Mouse (Mus musculus): ENCODE data around the gene Tas1r1. TPM values are rescaled to one million over a fixed set of nuclear protein-coding genes. Genes with fewer than 3 reads are reported as not detected.

The Tas1r1 gene
- polyA plus RNA-seq, 1 experiment from 2014 or later: 1.5 TPM

DNA sequence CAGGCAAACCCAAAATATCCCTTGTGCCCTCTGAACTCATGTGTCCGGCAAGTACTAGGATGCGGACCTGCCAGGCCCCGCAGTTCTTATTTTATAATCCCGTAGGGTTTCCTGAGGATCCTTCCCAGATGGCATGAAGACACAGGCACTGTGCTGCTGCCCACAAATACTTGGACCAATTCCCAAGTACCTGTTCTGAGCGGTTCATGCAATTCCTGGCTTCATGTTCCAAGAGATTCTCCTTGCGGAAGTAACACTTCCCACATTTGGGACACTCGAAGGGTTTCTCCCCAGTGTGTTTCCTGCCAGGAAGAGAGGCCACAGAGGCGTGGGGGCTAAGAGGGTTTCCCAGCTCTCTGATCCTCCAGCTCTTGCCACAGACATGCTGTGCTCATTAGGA lies 15.9 kb downstream of the Tas1r1 start:
- no peak for ATAC-seq (ENCODE audit: low read depth)
- H3K4me3 ChIP-seq (ENCODE audit: low read depth, low read length): no peak overlapping the region
- peaks cover 57% of the 10 kb centered on the region for H3K36me3 ChIP-seq (ENCODE audit: control insufficient read depth, insufficient read depth, low read length)
- no peaks in the 10 kb centered on the region for H3K9me3 ChIP-seq (ENCODE audit: control insufficient read depth, low read length)
- no peak overlapping the region for H3K9ac ChIP-seq (ENCODE audit: low read depth, low read length)
- no peak overlapping the region for H3K27ac ChIP-seq (replicated peaks; ENCODE audit: low read depth, low read length)
- no peak overlapping the region for H3K4me2 ChIP-seq (ENCODE audit: low read depth, low read length)
- H3K27me3 ChIP-seq (replicated peaks; ENCODE audit: control insufficient read depth, insufficient read depth, low read length): no peaks in the 10 kb centered on the region
- DNase-seq (ENCODE audit: low spot score): no peak
- 86% methylated on average over 8 of the region's 8 CpGs for WGBS
- H3K4me1 ChIP-seq (ENCODE audit: control insufficient read depth, insufficient read depth, low read length): peaks cover 16% of the 10 kb centered on the region

DNA sequence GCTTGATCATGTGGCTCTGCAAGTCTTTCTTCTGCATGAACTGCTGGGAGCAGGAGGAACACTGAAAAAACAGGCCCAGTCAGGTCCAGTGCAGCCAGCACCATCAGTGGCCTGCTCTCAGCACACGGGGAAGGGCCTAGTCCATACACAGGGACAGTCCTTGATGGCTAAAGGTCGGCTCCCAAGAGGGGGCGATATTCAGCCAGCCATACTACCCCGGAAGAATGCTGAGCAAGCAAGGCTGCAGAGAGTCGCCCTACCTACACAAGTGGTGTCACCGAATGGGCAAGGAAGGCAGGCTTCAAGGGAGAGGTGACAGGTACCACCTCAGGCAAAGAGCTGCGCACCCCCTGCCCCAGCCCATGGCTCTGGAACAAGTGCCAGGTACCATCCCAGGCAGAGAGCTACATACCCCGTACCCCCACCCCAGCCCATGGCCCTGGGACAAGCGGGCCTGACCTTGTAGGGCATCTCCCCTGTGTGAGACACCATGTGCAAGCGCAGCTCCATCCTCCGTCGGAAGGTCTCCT lies 16.7 kb downstream of the Tas1r1 start:
- Histone ChIP-seq H3K27ac (replicated peaks; ENCODE audit: low read depth, low read length) (no peak overlapping the region), H3K9me3 (ENCODE audit: control insufficient read depth, low read length) (no peaks in the 10 kb centered on the region), H3K36me3 (ENCODE audit: control insufficient read depth, insufficient read depth, low read length) (peaks cover 58% of the 10 kb centered on the region), H3K9ac (ENCODE audit: low read depth, low read length) (no peak overlapping the region), H3K4me3 (ENCODE audit: low read depth, low read length) (no peak overlapping the region), H3K4me1 (ENCODE audit: control insufficient read depth, insufficient read depth, low read length) (peaks cover 13% of the 10 kb centered on the region), H3K27me3 (replicated peaks; ENCODE audit: control insufficient read depth, insufficient read depth, low read length) (no peaks in the 10 kb centered on the region), H3K4me2 (ENCODE audit: low read depth, low read length) (no peak overlapping the region)
- WGBS: 74% methylated on average over 11 of the region's 12 CpGs
- DNase-seq (ENCODE audit: low spot score): no peak
- ATAC-seq (ENCODE audit: low read depth): no peak

DNA sequence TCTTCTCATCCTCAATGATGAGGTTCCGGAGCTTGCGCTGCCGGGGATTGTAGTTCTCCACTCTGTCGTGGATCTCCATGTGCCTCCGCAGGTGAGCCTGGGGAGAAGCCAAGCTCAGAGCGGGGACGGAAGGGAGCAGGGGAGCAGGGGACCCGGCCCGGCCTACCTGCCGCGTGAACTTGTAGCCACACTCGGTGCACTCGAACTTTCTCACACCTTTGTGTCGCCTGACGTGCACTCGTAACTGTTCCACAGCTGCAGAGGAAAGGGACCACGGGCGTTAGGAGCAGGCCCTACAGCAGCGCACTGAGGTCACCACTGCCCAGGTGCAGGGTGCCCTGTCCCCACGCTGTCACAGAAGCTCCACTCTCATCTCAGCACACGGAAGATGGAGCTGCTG lies 18.3 kb downstream of the Tas1r1 start:
- ATAC-seq (ENCODE audit: low read depth) (no peak), DNase-seq (ENCODE audit: low spot score) (no peak)
- no peak overlapping the region for H3K4me3 ChIP-seq (ENCODE audit: low read depth, low read length)
- H3K4me2 ChIP-seq (ENCODE audit: low read depth, low read length): no peak overlapping the region
- WGBS: 91% methylated on average over 17 of the region's 21 CpGs
- H3K36me3 ChIP-seq (ENCODE audit: control insufficient read depth, insufficient read depth, low read length): peaks cover 73% of the 10 kb centered on the region
- H3K9ac ChIP-seq (ENCODE audit: low read depth, low read length): no peak overlapping the region
- H3K27ac ChIP-seq (replicated peaks; ENCODE audit: low read depth, low read length): no peak overlapping the region
- no peaks in the 10 kb centered on the region for H3K9me3 ChIP-seq (ENCODE audit: control insufficient read depth, low read length)
- no peaks in the 10 kb centered on the region for H3K4me1 ChIP-seq (ENCODE audit: control insufficient read depth, insufficient read depth, low read length)
- no peaks in the 10 kb centered on the region for H3K27me3 ChIP-seq (replicated peaks; ENCODE audit: control insufficient read depth, insufficient read depth, low read length)

DNA sequence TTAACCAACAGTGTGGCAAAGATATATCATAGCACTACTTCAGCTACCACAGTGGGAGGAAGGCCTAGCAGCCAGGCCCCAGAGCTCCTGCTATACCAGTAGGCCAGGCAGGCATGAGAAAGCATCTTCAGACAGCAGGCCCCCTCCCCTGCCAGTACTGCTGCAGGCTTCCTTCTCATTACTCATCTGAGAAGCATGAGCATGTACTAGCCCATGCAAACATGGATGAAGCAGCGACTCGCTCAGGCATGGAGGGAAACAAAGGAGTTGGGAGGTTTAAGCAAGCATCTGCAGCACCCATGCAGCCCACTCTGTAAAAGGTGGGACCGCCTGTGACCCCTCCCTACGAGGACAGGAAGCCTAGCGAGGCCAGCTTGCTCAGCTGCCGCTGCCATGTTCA lies 19.3 kb downstream of the Tas1r1 start:
- no peaks in the 10 kb centered on the region for H3K9me3 ChIP-seq (ENCODE audit: control insufficient read depth, low read length)
- no peak overlapping the region for H3K4me3 ChIP-seq (ENCODE audit: low read depth, low read length)
- no peak overlapping the region for H3K9ac ChIP-seq (ENCODE audit: low read depth, low read length)
- ATAC-seq (ENCODE audit: low read depth) (no peak), DNase-seq (ENCODE audit: low spot score) (no peak)
- H3K27ac ChIP-seq (replicated peaks; ENCODE audit: low read depth, low read length): no peak overlapping the region
- no peaks in the 10 kb centered on the region for H3K4me1 ChIP-seq (ENCODE audit: control insufficient read depth, insufficient read depth, low read length)
- 86% methylated on average over 6 of the region's 6 CpGs for WGBS
- no peak overlapping the region for H3K4me2 ChIP-seq (ENCODE audit: low read depth, low read length)
- H3K36me3 ChIP-seq (ENCODE audit: control insufficient read depth, insufficient read depth, low read length): peaks cover 79% of the 10 kb centered on the region
- H3K27me3 ChIP-seq (replicated peaks; ENCODE audit: control insufficient read depth, insufficient read depth, low read length): no peaks in the 10 kb centered on the region

DNA sequence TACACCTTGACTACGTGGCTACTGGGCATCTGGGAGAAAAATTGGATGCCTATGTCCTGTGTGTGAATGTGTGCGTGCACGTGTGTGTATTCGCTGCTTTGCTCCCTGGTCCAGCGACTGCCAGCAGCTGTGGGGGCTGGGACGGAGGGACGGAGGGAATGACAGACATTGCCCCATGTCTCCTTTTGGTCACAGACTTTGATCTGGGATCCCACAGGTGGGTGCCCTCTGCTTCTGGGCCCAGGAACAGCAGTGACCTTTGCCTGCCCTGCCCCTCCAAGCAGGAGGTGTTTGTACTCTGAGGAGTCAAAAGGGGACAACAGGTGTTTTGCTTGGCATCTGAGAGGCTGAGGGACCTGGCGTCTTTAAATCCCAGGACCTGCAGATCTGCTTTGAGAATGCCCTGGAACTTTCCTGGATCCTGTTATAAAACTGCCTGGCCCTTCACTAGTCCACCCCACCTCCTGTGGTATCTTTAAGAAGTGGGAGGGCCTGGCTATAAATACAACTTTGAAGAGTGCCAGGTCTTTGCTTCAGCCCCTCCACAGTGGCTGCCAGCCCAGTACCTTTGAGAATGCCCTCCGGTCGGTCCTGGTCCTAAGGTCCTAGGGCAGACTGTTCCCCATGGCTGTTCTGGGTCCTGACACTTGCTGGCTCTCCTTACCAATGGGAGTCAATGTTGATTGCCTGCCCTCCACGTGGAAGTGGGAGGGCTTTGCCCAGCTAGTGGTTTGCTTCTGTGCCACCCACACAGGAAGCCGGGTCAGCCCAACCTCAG lies 25.1 kb downstream of the Tas1r1 start:
- H3K4me1 ChIP-seq (ENCODE audit: control insufficient read depth, insufficient read depth, low read length): peaks cover 12% of the 10 kb centered on the region
- DNase-seq (ENCODE audit: low spot score): no peak
- no peaks in the 10 kb centered on the region for H3K9me3 ChIP-seq (ENCODE audit: control insufficient read depth, low read length)
- H3K9ac ChIP-seq (ENCODE audit: low read depth, low read length): no peak overlapping the region
- peaks cover 35% of the 10 kb centered on the region for H3K36me3 ChIP-seq (ENCODE audit: control insufficient read depth, insufficient read depth, low read length)
- no peak overlapping the region for H3K4me3 ChIP-seq (ENCODE audit: low read depth, low read length)
- H3K27me3 ChIP-seq (replicated peaks; ENCODE audit: control insufficient read depth, insufficient read depth, low read length): no peaks in the 10 kb centered on the region
- H3K4me2 ChIP-seq (ENCODE audit: low read depth, low read length): no peak overlapping the region
- ATAC-seq (ENCODE audit: low read depth): no peak
- H3K27ac ChIP-seq (replicated peaks; ENCODE audit: low read depth, low read length): no peak overlapping the region
- 81% methylated on average over 12 of the region's 12 CpGs for WGBS

DNA sequence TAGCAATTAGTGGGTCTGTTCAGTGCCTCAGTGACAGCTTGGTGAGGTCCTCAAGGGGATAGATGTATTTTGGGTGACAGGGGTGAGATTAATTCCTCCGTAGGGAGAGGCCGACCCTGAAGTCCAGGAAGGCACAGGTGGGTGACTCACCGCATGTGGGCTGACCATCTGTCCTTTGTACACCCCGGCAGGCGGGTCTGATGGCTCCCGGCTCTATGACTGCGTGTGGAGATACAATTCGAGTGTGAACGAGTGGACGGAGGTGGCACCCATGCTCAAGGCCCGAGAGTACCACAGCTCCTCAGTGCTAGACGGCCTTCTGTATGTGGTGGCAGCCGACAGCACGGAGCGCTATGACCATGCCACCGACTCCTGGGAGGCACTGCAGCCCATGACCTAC lies 26.3 kb downstream of the Tas1r1 start:
- Histone ChIP-seq H3K9me3 (ENCODE audit: control insufficient read depth, low read length) (no peaks in the 10 kb centered on the region), H3K36me3 (ENCODE audit: control insufficient read depth, insufficient read depth, low read length) (peaks cover 35% of the 10 kb centered on the region), H3K4me1 (ENCODE audit: control insufficient read depth, insufficient read depth, low read length) (peaks cover 23% of the 10 kb centered on the region), H3K9ac (ENCODE audit: low read depth, low read length) (no peak overlapping the region), H3K27ac (replicated peaks; ENCODE audit: low read depth, low read length) (no peak overlapping the region), H3K4me3 (ENCODE audit: low read depth, low read length) (no peak overlapping the region), H3K4me2 (ENCODE audit: low read depth, low read length) (peak overlapping the region; percentile 99; the same call in 1 of the 2 replicates), H3K27me3 (replicated peaks; ENCODE audit: control insufficient read depth, insufficient read depth, low read length) (no peaks in the 10 kb centered on the region)
- WGBS: 83% methylated on average over 13 of the region's 16 CpGs
- ATAC-seq (ENCODE audit: low read depth) (no peak), DNase-seq (ENCODE audit: low spot score) (no peak)

DNA sequence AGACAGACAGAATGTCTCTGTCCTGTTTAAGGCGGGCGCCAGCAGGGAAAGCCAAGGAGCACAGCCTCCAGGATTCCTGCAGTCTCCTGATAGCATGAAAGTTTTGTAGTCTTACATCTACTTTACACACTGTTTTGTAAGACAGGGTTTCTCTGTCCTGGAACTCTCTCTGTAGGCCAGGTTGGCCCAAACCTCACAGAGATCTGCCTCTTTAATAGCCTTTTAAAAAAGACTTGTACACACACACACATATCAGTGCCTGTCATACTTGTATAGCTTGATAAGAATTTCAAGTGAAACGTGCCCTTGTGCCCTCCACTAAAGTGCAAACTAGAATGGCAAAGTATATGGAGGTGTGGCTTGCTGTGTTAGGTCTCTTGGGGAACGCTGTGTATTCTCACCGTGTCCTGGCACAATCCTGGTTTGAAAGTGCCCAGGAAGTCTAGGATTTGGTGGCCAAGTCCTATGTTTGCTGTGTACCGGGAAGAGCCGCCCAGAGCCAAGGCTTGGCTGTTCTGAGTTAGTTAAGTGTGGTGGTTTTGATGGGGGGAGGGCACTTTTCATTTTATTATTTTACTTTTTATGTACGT lies 27.1 kb downstream of the Tas1r1 start:
- peak overlapping the region; percentile 71 for H3K4me3 ChIP-seq (ENCODE audit: low read depth, low read length)

DNA sequence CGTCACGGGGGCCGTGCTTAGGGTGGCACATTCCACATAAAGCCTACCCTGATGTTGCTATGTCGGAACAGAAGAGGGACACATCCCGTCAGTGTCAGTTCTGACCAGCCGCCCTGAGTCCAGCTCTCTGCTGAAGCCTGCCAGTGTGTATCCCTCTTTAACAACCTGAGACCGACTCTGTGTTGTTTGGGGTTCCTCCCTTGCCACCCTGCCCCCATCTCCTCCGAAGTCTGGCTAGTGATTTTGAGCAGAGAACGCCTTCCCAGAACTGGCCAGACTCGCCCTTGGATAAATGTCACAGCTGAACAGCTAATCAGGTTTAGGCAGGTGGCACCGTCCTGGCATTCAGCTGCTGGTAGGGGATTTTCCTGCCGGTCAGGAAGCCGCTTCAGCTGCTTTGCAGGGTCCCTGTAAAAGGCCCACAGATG lies 27.6 kb downstream of the Tas1r1 start:
- peaks cover 25% of the 10 kb centered on the region for H3K36me3 ChIP-seq (ENCODE audit: control insufficient read depth, insufficient read depth, low read length)
- peak overlapping the region; percentile 71 for H3K4me3 ChIP-seq (ENCODE audit: low read depth, low read length)
- DNase-seq (ENCODE audit: low spot score) (no peak), ATAC-seq (ENCODE audit: low read depth) (no peak)
- H3K4me2 ChIP-seq (ENCODE audit: low read depth, low read length): peak overlapping the region; percentile 99
- no peaks in the 10 kb centered on the region for H3K27me3 ChIP-seq (replicated peaks; ENCODE audit: control insufficient read depth, insufficient read depth, low read length)
- no peaks in the 10 kb centered on the region for H3K9me3 ChIP-seq (ENCODE audit: control insufficient read depth, low read length)
- 13% methylated on average over 13 of the region's 13 CpGs for WGBS
- peaks cover 23% of the 10 kb centered on the region for H3K4me1 ChIP-seq (ENCODE audit: control insufficient read depth, insufficient read depth, low read length)
- H3K9ac ChIP-seq (ENCODE audit: low read depth, low read length): peak overlapping the region; percentile 71
- H3K27ac ChIP-seq (replicated peaks; ENCODE audit: low read depth, low read length): peak overlapping the region; percentile 90

More for the DNA sequence above, 27.1 kb downstream of the Tas1r1 start:
- peaks cover 30% of the 10 kb centered on the region for H3K36me3 ChIP-seq (ENCODE audit: control insufficient read depth, insufficient read depth, low read length)
- ATAC-seq (ENCODE audit: low read depth) (no peak), DNase-seq (ENCODE audit: low spot score) (no peak)
- no peak overlapping the region; the same call in 1 of the 2 replicates for H3K27ac ChIP-seq (replicated peaks; ENCODE audit: low read depth, low read length)
- no peaks in the 10 kb centered on the region for H3K9me3 ChIP-seq (ENCODE audit: control insufficient read depth, low read length)
- peak overlapping the region; percentile 71 for H3K9ac ChIP-seq (ENCODE audit: low read depth, low read length)
- peaks cover 23% of the 10 kb centered on the region for H3K4me1 ChIP-seq (ENCODE audit: control insufficient read depth, insufficient read depth, low read length)
- 69% methylated on average over 8 of the region's 8 CpGs for WGBS
- peak overlapping the region; percentile 99 for H3K4me2 ChIP-seq (ENCODE audit: low read depth, low read length)
- H3K27me3 ChIP-seq (replicated peaks; ENCODE audit: control insufficient read depth, insufficient read depth, low read length): no peaks in the 10 kb centered on the region

All from embryonic facial prominence, embryonic 14.5 days (tissue).